Mouse (Mus musculus): ENCODE results near the gene Gpr141.

- TF ChIP-seq POLR2A (IDR thresholded peaks at IDR 0.05; ENCODE audit: borderline replicate concordance, low read depth, low read length) (no peak), CTCF (IDR thresholded peaks at IDR 0.05; ENCODE audit: low read depth, low read length) (no peak)
Observed at GRCm38 (mm10) chr13:19821639-19822038, 2.4 kb downstream of the Gpr141 start.

All from bone marrow macrophage, adult 2 months (primary cell).